Mouse (Mus musculus) monocyte, adult 5-6 weeks (primary cell): ENCODE measurements around the gene Alk. TPM values are rescaled to one million over a fixed set of nuclear protein-coding genes. Genes with fewer than 3 reads are reported as not detected.

Experiments used
- ATAC-seq: fragments of 153-309, 156-312 bp; replicated peaks from 2 replicates; pipeline ENCODE4 v1.8.0; 2017; ENCODE audit warnings: mild to moderate bottlenecking; ENCODE audit not compliant: low TSS enrichment, insufficient number of reproducible peaks, severe bottlenecking, poor library complexity, low FRiP score
- total RNA-seq: library from RNA; stranded (forward); fragments of 200-1000, 200-491, 200-594 nt; gene quantifications from 3 replicates; pipeline ENCODE4 v1.2.3, GENCODE M21; 2017

Alk gene
- total RNA-seq, 1 experiment from 2014 or later = not detected

- ATAC-seq = no peak
These were observed 594.6 kb downstream of the Alk start for GRCm38 (mm10) chr17:72009836-72010235.

- ATAC-seq = no peak
These were observed 596.0 kb downstream of the Alk start for GRCm38 (mm10) chr17:72008389-72008788.

- no peak for ATAC-seq
These were observed 599.1 kb downstream of the Alk start for GRCm38 (mm10) chr17:72005365-72005764.

GRCm38 (mm10) chr17:71999527-72000482 lies 604.6 kb downstream of the Alk start:
- ATAC-seq = no peak

GRCm38 (mm10) chr17:71997680-71998079 lies 606.7 kb downstream of the Alk start:
- no peak for ATAC-seq

- ATAC-seq = no peak
These were observed 608.9 kb downstream of the Alk start for GRCm38 (mm10) chr17:71995539-71995938.

- ATAC-seq = no peak
These were observed 610.3 kb downstream of the Alk start for GRCm38 (mm10) chr17:71994144-71994543.

GRCm38 (mm10) chr17:71993011-71993410 lies 611.4 kb downstream of the Alk start:
- no peak for ATAC-seq

GRCm38 (mm10) chr17:71991260-71991659 lies 613.2 kb downstream of the Alk start:
- ATAC-seq = no peak

- ATAC-seq = no peak
These were observed 614.2 kb downstream of the Alk start for GRCm38 (mm10) chr17:71990176-71990720.

- ATAC-seq = no peak
These were observed 615.5 kb downstream of the Alk start for GRCm38 (mm10) chr17:71988736-71989569.

GRCm38 (mm10) chr17:71986998-71987397 lies 617.4 kb downstream of the Alk start:
- no peak for ATAC-seq

- no peak for ATAC-seq
These were observed 618.0 kb downstream of the Alk start for GRCm38 (mm10) chr17:71986456-71986855.

- ATAC-seq = no peak
These were observed 623.2 kb downstream of the Alk start for GRCm38 (mm10) chr17:71981177-71981576.

GRCm38 (mm10) chr17:71980518-71981145 lies 623.8 kb downstream of the Alk start:
- ATAC-seq = no peak

GRCm38 (mm10) chr17:71979137-71979536 lies 625.3 kb downstream of the Alk start:
- ATAC-seq = no peak

- no peak for ATAC-seq
These were observed 627.8 kb downstream of the Alk start for GRCm38 (mm10) chr17:71976661-71977060.

- ATAC-seq = no peak
These were observed 630.7 kb downstream of the Alk start for GRCm38 (mm10) chr17:71973704-71974103.

- no peak for ATAC-seq
These were observed 637.1 kb downstream of the Alk start for GRCm38 (mm10) chr17:71967356-71967755.
